Mouse (Mus musculus) kidney, postnatal 0 days (tissue): Measurements from ENCODE around the gene Gm44805. TPM values are rescaled to one million over a fixed set of nuclear protein-coding genes. Genes with fewer than 3 reads are reported as not detected.

ENCODE experiments used
- ATAC-seq: fragments of 200-750 bp; cut with Nextera tagmentation; replicated peaks from 2 replicates; pipeline ENCODE4 v1.8.0; 2017; ENCODE audit warnings: low read depth, moderate number of reproducible peaks, moderate TSS enrichment, moderate library complexity; ENCODE audit not compliant: low FRiP score
- DNase-seq: peaks from one replicate; pipeline ENCODE4 v3.0.0-alpha.2; 2016; ENCODE audit warnings: low spot score
- H3K27ac ChIP-seq: fragments of 300-500 bp; sonication (generic); 2 replicates; pipeline ENCODE4 v1.5.1; 2014; ENCODE audit warnings: mild to moderate bottlenecking
- H3K27me3 ChIP-seq: fragments of 300-500 bp; sonication (generic); 2 replicates; pipeline ENCODE4 v1.6.1; 2014; ENCODE audit warnings: low read length, mixed read lengths; ENCODE audit not compliant: insufficient read depth
- H3K36me3 ChIP-seq: fragments of 300-500 bp; sonication (generic); 2 replicates; pipeline ENCODE4 v1.6.1; 2014; ENCODE audit warnings: low read length, mixed read lengths; ENCODE audit not compliant: insufficient read depth
- H3K4me1 ChIP-seq: fragments of 300-500 bp; sonication (generic); replicated peaks from 2 replicates; pipeline ENCODE4 v1.6.1; 2014; ENCODE audit warnings: antibody characterized with exemption, low read length, mixed read lengths; ENCODE audit not compliant: insufficient read depth
- H3K4me2 ChIP-seq: fragments of 300-500 bp; sonication (generic); 2 replicates; pipeline ENCODE4 v1.6.1; 2014; ENCODE audit warnings: mild to moderate bottlenecking, low read length, moderate library complexity, mixed read lengths
- H3K4me3 ChIP-seq: fragments of 300-500 bp; sonication (generic); replicated peaks from 2 replicates; pipeline ENCODE4 v1.5.1; 2014; ENCODE audit warnings: low read depth, low read length
- H3K9ac ChIP-seq: fragments of 300-500 bp; sonication (generic); 2 replicates; pipeline ENCODE4 v1.6.1; 2014; ENCODE audit warnings: low read depth, low read length
- H3K9me3 ChIP-seq: fragments of 300-500 bp; sonication (generic); replicated peaks from 2 replicates; pipeline ENCODE4 v1.6.1; 2016; ENCODE audit warnings: low read length, inconsistent platforms, mixed read lengths
- CTCF ChIP-seq: IDR thresholded peaks from 2 replicates; pipeline ENCODE4 v1.5.1; 2016; ENCODE audit warnings: antibody characterized with exemption, low read depth, mild to moderate bottlenecking, moderate library complexity
- WGBS: fragments of 180-500 bp; shearing (Covaris S2); extraction: QIAGEN DNeasy Blood & Tissue Kit; methylation state at CpG from one replicate; pipeline ENCODE4 v1.1.7; 2014; 5-methylcytosine and 5-hydroxymethylcytosine counted together
- polyA plus RNA-seq: library from polyadenylated mRNA; unstranded; fragments of >200 nt; fragmentation: Nextera tagmentation; extraction: Ambion mirVana; gene quantifications from 2 replicates; pipeline ENCODE4 v1.2.1, GENCODE M21; 2015

Gene Gm44805
- polyA plus RNA-seq, 1 experiment from 2014 or later: 0.79 TPM

DNA sequence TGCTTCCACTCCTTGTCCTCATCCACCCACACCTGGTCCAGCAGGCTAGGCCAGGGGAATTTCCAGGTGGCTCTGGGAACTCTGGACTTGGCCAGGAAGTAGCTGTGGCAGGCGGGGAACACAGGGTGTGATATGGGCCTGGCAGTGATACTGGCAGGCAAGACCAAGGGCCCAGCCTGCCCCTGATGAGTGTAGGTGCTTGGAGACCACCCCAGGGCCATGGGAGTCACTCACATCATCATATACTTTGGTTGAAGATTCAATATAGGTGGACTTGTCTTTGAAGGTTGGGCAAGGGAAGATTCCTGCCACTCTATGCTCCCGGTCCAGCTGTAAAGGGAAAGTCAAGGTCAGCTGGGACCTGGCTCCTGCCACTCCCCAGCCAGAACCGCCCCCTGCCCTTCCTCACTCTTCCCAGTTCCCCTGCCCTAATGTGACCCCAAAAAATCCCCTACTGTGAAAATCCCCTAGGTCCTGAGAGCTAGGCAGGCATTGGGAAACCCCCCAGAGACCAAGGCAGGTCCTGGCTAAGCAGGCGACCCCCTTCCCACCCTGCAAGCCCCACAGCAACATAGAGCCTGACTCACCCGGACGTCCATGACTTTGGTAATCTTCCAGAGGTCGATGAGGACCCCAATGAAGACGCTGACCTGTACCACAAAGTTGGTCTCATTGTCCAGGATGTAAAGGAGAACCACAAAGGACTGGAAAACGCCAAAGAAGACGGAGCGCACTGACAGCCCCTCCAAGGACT is 46.0 kb downstream of the Gm44805 start:
- no peak overlapping the region for H3K4me3 ChIP-seq
- DNase-seq: no peak
- no peak overlapping the region for H3K4me2 ChIP-seq
- no peak overlapping the region for H3K27ac ChIP-seq
- no peak overlapping the region for H3K9ac ChIP-seq
- H3K9me3 ChIP-seq: no peaks in the 10 kb centered on the region
- no peak for ATAC-seq
- no peaks in the 10 kb centered on the region for H3K27me3 ChIP-seq
- TF ChIP-seq CTCF: no peak
- peaks cover 78% of the 10 kb centered on the region for H3K36me3 ChIP-seq
- H3K4me1 ChIP-seq: no peaks in the 10 kb centered on the region
- 84% methylated on average over 11 of the region's 11 CpGs for WGBS

DNA sequence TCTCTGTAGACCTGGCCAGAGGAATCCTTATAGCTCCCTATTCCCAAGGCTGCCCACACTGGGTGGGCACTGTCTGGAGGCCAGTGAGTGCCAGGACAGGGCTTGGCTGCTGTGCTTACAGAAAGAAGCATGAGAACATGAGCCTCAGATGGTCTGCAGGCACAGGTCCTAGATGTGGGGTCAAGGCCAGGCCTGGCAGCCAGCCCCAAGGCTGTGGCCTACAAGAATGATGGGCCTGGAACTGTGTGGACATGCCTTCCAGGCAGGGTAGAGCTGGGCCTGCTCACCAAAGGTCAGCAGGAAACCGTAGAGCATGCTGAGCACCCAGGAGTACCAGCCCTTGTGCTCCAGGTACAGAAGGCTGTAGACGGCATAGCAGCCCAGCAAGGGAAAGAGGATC is 46.6 kb downstream of the Gm44805 start:
- Histone ChIP-seq H3K9me3 (no peaks in the 10 kb centered on the region), H3K36me3 (peaks cover 74% of the 10 kb centered on the region), H3K4me1 (no peaks in the 10 kb centered on the region), H3K4me3 (no peak overlapping the region), H3K27me3 (no peaks in the 10 kb centered on the region), H3K4me2 (no peak overlapping the region), H3K27ac (no peak overlapping the region), H3K9ac (no peak overlapping the region)
- TF ChIP-seq CTCF: no peak
- no peak for ATAC-seq
- 97% methylated on average over 2 of the region's 2 CpGs for WGBS
- DNase-seq: no peak

DNA sequence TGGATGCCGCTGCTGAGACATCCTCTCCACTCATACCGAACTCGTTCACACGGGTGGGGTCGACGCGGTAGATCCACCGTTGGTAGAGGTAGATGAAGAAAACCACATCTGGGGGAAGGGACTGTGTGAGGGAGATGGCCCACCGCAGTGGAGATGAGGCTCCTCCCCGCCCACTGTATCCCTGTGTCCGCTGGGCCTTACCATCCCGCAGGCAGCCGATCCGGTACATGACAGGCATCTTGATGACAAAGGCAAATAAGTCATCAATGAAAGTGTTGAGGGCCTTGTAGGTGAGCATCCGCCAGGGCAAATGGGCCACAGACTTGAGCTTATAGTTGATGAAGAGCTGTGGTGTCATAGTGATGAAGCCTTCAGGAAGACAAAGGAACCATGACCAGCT is 47.4 kb downstream of the Gm44805 start:
- no peak overlapping the region for H3K4me3 ChIP-seq
- H3K36me3 ChIP-seq: peaks cover 67% of the 10 kb centered on the region
- no peak overlapping the region for H3K27ac ChIP-seq
- DNase-seq (no peak), ATAC-seq (no peak)
- no peak overlapping the region for H3K9ac ChIP-seq
- TF ChIP-seq CTCF: no peak
- H3K9me3 ChIP-seq: no peaks in the 10 kb centered on the region
- H3K4me1 ChIP-seq: no peaks in the 10 kb centered on the region
- WGBS: 93% methylated on average over 15 of the region's 15 CpGs
- no peak overlapping the region for H3K4me2 ChIP-seq
- no peaks in the 10 kb centered on the region for H3K27me3 ChIP-seq

DNA sequence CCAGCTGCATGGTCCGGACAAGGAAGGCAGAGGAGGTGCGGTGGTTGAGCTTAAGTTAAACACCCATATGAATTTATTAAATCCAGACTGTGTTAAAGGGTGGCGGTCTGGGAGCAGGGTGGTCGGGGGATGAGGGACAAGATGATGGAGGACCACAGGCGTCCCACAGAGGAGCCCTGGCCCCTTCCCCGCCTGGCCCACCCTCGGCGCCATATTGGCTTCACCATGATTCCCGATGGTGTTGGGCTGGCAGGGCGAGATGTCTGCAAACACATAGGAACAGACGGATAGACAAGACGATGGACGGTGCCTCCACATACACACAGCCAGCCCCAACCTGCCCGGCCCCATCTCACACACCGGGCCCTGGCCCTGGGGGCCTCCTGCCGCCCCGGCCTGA is 48.0 kb downstream of the Gm44805 start:
- 92% methylated on average over 17 of the region's 17 CpGs for WGBS

DNA sequence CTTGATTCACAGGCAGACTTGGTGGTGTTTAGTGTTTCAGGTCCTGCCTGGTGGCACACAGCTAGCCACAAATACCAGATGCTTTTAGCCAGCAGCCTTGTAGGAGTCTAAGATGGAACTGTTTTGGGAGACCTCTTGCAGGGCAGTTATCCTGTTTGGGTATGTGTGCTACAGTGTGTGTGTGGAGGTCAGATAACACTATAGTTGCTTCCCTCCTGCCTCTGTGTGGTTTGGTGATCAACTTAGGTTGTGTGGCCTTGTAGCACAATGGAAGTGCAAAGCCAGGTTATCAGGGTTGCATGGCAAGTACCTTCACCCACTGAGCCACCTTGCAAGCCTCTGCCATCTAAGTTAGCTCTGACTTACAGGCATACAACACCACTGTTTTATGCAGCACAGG is 48.5 kb downstream of the Gm44805 start:
- DNase-seq (no peak), ATAC-seq (no peak)
- H3K27ac ChIP-seq: no peak overlapping the region
- H3K4me3 ChIP-seq: no peak overlapping the region
- TF ChIP-seq CTCF: no peak
- no peaks in the 10 kb centered on the region for H3K9me3 ChIP-seq
- H3K4me2 ChIP-seq: no peak overlapping the region
- no peak overlapping the region for H3K9ac ChIP-seq
- no peaks in the 10 kb centered on the region for H3K27me3 ChIP-seq
- H3K4me1 ChIP-seq: no peaks in the 10 kb centered on the region
- H3K36me3 ChIP-seq: peaks cover 56% of the 10 kb centered on the region

More for the DNA sequence above, 48.0 kb downstream of the Gm44805 start:
- no peak overlapping the region for H3K4me2 ChIP-seq
- no peaks in the 10 kb centered on the region for H3K4me1 ChIP-seq
- no peaks in the 10 kb centered on the region for H3K27me3 ChIP-seq
- H3K9ac ChIP-seq: no peak overlapping the region
- no peak for TF ChIP-seq CTCF
- no peak overlapping the region for H3K27ac ChIP-seq
- H3K9me3 ChIP-seq: no peaks in the 10 kb centered on the region
- no peak overlapping the region for H3K4me3 ChIP-seq
- DNase-seq (no peak), ATAC-seq (no peak)
- H3K36me3 ChIP-seq: peaks cover 60% of the 10 kb centered on the region

DNA sequence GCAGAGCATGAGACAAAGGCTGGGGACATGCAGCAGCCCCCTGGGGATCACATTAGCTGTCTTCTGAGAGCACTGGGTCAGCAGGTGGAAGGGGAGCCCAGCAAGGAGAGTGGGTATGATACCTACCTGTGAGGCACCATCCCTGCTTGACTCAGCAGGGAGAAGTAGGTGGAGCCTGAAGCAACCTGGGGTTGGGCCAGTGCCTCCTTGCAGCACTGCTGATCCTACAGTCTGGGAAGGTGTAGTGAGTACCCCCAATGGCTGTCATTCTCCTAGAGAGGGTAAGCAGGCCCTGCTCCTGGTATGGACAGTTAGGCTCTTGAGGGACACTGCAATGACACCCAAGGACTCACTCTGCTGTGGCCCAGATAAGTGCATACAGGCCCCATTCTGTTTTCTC is 48.9 kb downstream of the Gm44805 start:
- Histone ChIP-seq H3K27me3 (no peaks in the 10 kb centered on the region), H3K4me3 (no peak overlapping the region), H3K36me3 (peaks cover 51% of the 10 kb centered on the region), H3K4me1 (no peaks in the 10 kb centered on the region), H3K9me3 (no peaks in the 10 kb centered on the region), H3K27ac (no peak overlapping the region), H3K9ac (no peak overlapping the region), H3K4me2 (no peak overlapping the region)
- DNase-seq (no peak), ATAC-seq (no peak)
- no peak for TF ChIP-seq CTCF

DNA sequence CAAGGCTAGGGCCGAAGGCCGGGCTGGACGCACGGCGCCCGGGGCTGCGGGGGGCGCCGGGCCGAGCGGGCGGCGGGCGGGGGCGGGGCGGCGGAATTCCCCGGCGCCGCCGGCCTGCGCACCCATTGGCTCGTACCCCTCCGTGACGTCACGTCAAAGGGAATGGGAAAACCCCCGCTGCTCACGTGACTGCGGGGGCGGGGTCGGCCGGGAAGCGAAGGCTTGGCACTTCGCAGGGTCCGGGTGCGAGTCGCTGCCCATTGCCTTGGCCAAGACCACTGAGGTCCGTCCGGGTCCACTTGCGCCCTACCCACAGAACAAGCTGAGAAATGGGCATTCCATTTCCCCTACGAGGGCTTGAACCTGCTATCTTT is 51.9 kb downstream of the Gm44805 start, which contains the start of gene Relb:
Gene Relb, minus strand, starts transcription at position 78 of the 374 bp plus-strand sequence.
- Histone ChIP-seq H3K4me3 (peak within 1 kb of the TSS; percentile 84), H3K9ac (peak within 1 kb of the TSS; percentile 67), H3K36me3 (peaks cover 22% of the 10 kb centered on the region), H3K27me3 (no peaks in the 10 kb centered on the region), H3K4me1 (no peaks in the 10 kb centered on the region), H3K4me2 (peak within 1 kb of the TSS; percentile 99), H3K9me3 (no peaks in the 10 kb centered on the region), H3K27ac (peak within 1 kb of the TSS; percentile 94)
- no peak for TF ChIP-seq CTCF
- WGBS: 2% methylated on average over 23 of the region's 41 CpGs
- ATAC-seq (peak; percentile 61), DNase-seq (peak; percentile 93)
